Mouse (Mus musculus) olfactory bulb, adult 2 months (tissue): ENCODE data around the gene Plagl2. TPM values are rescaled to one million over a fixed set of nuclear protein-coding genes. Genes with fewer than 3 reads are reported as not detected.

ENCODE experiments used
- H3K27ac ChIP-seq: fragments of 200-500 bp; 2 replicates; pipeline ENCODE4 v1.5.1; 2012; ENCODE audit warnings: low read depth, low read length; ENCODE audit not compliant: insufficient read depth
- H3K4me1 ChIP-seq: fragments of 200-500 bp; 2 replicates; pipeline ENCODE4 v1.6.1; 2012; ENCODE audit warnings: low read length; ENCODE audit not compliant: control insufficient read depth, insufficient read depth
- H3K4me3 ChIP-seq: fragments of 200-500 bp; 2 replicates; pipeline ENCODE4 v1.5.1; 2012; ENCODE audit warnings: mild to moderate bottlenecking, low read depth, low read length, moderate library complexity; ENCODE audit not compliant: insufficient read depth
- CTCF ChIP-seq: fragments of 200-500 bp; IDR thresholded peaks from 2 replicates; pipeline ENCODE4 v1.5.1; 2012; ENCODE audit warnings: low read depth, mild to moderate bottlenecking, low read length, moderate library complexity; ENCODE audit not compliant: insufficient read depth
- POLR2A ChIP-seq: fragments of 200-500 bp; IDR thresholded peaks from 2 replicates; pipeline ENCODE4 v1.6.1; 2012; ENCODE audit warnings: mild to moderate bottlenecking, low read depth, low read length, moderate library complexity; ENCODE audit not compliant: insufficient read depth
- WGBS: fragments of 180-500 bp; shearing (Covaris S2); methylation state at CpG from one replicate; pipeline ENCODE4 v1.1.7; 2018; 5-methylcytosine and 5-hydroxymethylcytosine counted together
- polyA plus RNA-seq: library from polyadenylated mRNA; stranded (reverse); fragments of >200 nt; gene quantifications from 2 replicates; pipeline ENCODE4 v1.2.4, GENCODE M21; 2012; ENCODE audit warnings: low replicate concordance; ENCODE audit not compliant: missing spikeins, insufficient read depth, insufficient read length

Plagl2 gene
- polyA plus RNA-seq, 1 experiment: not detected

DNA sequence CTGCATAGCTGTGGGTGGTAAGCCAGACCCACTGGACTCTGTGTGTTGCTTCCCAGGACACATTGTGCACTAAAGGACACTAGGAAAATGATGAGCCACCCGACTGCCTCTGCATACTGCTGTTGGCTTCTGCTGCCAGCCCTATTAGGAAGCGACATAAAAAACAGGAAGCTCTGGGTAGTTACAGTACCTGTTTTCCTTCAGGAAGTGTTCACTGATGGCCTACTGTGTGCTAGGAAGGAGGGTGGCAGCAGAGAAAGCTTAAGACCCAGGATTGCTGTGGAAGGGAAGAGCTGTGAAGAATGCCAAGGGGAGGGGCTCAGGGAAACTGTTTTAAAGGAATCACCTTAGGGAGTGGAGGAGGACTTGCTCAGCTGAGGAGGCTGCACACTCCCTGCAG, 26.1 kb upstream of the Plagl2 start:
- TF ChIP-seq CTCF (no peak), POLR2A (no peak)
- H3K4me3 ChIP-seq: no peak overlapping the region
- H3K27ac ChIP-seq: no peak overlapping the region
- WGBS: 79% methylated on average over 2 of the region's 2 CpGs
- peaks cover 4% of the 10 kb centered on the region for H3K4me1 ChIP-seq

DNA sequence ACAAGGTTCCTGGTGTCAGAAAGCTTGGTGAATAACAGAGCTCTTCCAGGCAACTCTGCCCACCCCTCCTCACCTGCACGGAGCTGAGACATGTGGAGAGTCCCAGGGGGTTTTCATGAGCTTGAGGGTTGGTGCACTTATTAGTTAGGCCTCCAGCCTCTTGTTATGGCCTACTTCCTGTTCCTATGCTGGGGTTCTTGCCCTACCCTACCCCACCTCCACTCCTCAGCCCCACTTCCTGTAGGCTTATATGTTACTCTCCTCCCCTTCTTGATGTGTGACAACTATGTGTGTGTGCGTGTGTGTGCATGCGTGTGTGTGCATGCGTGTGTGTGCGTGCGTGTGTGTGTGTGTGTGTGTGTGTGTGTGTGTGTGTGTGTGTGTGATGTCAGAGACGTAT, 21.8 kb upstream of the Plagl2 start:
- 87% methylated on average over 7 of the region's 7 CpGs for WGBS
- no peak overlapping the region for H3K27ac ChIP-seq
- H3K4me1 ChIP-seq: peaks cover 4% of the 10 kb centered on the region
- no peak overlapping the region for H3K4me3 ChIP-seq
- TF ChIP-seq POLR2A (no peak), CTCF (no peak)

DNA sequence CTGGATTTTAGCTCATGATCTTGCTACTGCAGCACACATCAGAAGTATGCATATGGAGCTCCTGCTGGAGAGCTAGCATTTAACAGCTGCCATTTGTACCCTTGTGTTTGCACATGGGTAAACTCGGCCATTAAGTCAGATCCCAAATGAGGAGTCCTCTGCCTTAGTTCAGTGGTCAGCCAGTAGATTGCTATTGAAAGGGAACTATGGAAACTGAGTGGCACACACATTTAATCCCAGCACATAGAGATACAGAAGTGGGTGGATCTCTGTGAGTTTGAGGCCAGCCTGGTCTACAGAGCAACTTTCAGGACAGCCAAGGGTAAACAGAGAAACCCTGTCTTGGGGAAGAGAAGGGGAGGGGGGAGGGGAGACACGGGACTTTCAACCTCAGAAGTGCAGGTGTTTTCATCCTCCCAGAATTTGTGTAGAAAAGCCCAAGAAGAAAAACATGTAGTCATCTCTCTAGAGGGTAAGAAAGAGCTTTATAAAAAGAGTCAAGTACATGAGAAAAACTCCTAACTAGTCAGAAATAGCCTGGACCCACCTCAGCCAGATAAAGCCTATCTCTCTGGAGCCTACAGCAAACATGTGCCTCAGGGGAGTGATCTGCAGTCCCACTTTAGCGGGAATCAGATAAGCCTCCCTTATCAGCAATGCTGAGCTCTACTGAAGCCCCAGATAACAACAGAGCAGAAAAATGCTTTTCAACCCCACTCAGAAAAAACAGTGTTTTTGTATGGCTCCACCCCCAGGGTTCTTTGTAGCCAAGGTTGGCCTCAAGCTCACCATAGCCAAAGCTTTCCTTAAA, 18.8 kb upstream of the Plagl2 start:
- Histone ChIP-seq H3K4me3 (no peak overlapping the region), H3K4me1 (no peaks in the 10 kb centered on the region), H3K27ac (no peak overlapping the region)
- 73% methylated on average over 3 of the region's 3 CpGs for WGBS
- TF ChIP-seq POLR2A (no peak), CTCF (no peak)

DNA sequence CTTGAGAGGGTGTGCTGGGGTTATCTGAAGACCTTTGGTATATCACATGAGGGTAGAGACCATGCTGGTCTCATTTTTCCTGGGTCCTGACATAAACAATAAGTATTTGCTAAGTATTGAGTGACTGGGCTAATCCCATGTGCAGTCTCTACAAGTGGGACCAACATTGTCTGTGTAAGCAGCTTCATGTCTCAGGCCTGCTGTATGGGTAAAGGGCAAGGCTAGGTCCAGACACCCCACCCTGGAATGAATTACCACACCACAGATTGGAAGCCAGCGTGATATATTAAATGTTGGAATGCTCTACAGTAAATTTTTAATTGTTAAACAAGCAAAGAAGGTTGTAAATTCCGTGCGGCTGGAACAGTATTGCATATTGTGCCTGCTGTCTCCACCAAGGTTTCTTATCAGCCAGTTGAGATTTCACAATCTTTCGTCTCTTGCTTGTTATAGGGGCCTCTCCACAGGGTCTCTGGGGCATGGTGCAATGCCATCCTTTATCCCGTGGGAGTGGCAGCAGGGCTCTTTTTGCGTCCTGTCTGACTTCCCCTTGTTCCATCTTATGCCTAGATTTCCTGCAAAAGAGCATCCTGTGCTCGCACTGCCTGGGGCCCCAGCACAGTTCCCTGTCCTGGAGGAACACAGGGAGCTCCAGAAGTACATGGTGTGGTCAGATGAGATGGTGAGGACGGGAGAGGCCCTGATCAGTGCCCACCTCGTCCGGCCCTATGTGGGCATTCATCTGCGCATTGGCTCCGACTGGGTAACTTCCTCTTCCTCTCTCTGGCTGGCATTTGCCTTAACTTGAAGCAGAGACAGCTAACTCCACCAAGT, 18.0 kb upstream of the Plagl2 start:
- Histone ChIP-seq H3K27ac (no peak overlapping the region), H3K4me3 (no peak overlapping the region), H3K4me1 (no peaks in the 10 kb centered on the region)
- no peak for TF ChIP-seq POLR2A
- no peak for TF ChIP-seq CTCF
- whole genome bisulfite sequencing: 92% methylated on average over 12 of the region's 12 CpGs

DNA sequence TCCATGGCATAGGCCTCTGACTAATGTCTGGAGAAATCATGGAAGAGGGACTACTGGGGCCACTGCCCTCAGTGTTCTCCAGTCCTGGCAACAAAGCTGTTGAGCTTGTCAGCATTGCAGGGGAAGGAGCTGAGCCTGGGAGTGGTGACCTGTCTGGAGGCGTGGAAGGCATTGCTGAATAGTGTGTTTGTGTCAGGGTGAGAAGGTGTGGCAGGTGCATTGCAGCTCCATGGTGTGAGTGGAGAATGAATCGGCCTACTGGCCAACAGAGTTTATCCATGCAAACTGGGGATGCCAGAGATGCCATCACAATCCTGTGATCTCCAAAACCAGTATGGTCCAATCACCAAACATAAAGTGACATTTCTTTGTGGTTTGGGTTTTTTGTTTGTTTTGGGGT, 15.4 kb upstream of the Plagl2 start:
- no peak overlapping the region for H3K27ac ChIP-seq
- 94% methylated on average over 2 of the region's 2 CpGs for WGBS

DNA sequence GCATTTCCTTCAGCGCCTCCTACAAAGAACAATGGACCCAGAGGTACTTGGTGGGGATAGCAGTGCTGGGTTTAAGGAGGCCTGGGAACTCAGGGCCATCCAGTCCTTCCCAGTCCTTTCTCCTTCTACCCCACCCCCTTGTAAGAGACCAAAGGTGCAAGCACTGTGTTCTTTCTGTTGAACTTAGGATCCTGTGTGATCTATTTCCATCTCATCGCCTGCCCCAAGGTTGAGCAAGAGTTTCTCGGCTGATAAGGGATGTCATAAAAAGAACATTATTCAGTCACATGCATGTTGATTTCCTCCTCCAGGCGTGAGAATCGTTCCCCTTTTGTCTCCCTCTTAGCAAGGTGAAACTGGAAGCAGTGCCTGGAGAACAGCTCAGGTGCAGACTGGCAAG, 8.5 kb upstream of the Plagl2 start:
- TF ChIP-seq CTCF: no peak
- TF ChIP-seq POLR2A: no peak
- H3K27ac ChIP-seq: no peak overlapping the region
- H3K4me1 ChIP-seq: no peaks in the 10 kb centered on the region
- H3K4me3 ChIP-seq: no peak overlapping the region
- 89% methylated on average over 5 of the region's 5 CpGs for WGBS

More for the DNA sequence above, 15.4 kb upstream of the Plagl2 start:
- Histone ChIP-seq H3K4me1 (no peaks in the 10 kb centered on the region), H3K4me3 (no peak overlapping the region)
- TF ChIP-seq CTCF (no peak), POLR2A (no peak)

DNA sequence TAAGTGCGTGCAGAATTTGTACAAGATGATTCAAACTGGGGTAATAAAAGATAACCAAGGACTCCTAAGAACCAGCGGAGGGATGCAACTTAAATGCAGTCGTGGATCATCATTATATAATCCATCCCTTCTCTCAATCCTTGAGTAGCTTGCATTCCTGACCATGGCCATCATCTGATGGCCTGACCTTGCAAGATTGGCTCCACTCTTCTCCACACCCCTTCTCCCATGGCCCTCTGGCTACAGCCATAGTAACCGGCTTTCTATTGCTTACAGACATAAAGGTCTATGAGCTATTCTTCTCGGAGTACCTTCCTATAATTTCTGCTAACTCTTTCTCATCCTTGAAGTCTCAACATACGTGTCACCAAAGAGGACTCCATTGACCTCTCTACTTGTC, 930 bp upstream of the Plagl2 start:
- TF ChIP-seq CTCF: no peak
- TF ChIP-seq POLR2A: no peak
- WGBS: 55% methylated on average over 6 of the region's 6 CpGs
- peaks cover 8% of the 10 kb centered on the region for H3K4me1 ChIP-seq
- 0 out of 2 replicates have a peak overlapping the region, but pooled peaks have one; percentile 22 for H3K27ac ChIP-seq
- no peak overlapping the region for H3K4me3 ChIP-seq

DNA sequence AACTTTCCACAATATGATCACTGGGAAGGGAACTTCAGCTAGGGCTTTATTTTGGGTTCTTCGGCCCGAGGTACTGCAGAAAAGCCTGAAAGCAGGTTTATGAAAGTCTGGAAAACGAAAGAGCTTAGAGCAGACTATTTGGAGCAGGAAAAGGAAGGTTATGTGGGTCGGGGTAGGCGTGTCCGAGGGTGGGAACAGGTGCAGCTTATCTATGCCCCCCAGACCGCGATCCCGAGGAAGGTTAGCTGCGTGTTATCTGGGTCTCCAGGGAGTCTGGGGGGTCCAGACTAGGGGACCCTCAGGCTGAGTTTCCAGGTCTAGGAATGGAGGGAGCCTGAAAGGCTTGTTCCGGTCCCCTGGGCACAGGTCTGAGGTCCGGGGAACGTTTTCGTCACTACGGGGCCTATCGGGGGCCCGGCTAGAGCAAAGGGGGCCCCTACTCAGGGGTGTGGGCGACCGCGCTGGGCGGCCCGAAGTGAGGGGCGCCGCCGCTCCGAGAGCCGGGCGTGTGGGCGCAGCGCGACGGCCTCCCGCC, 458 bp downstream of the Plagl2 start:
- peak overlapping the region; percentile 16; the same call in 1 of the 2 replicates for H3K27ac ChIP-seq
- TF ChIP-seq POLR2A (no peak), CTCF (no peak)
- under 1% methylated on average over 33 of the region's 33 CpGs for WGBS
- H3K4me1 ChIP-seq: peaks cover 8% of the 10 kb centered on the region
- H3K4me3 ChIP-seq: peak overlapping the region; percentile 92
